Mouse (Mus musculus) embryonic facial prominence, embryonic 13.5 days (tissue): ENCODE data around the gene Ass1. TPM values are rescaled to one million over a fixed set of nuclear protein-coding genes. Genes with fewer than 3 reads are reported as not detected.
A peak's percentile ranks its signal among the peaks of the same experiment; 100 is the strongest.

ENCODE experiments used
- ATAC-seq: fragments of 200-750 bp; cut with Nextera tagmentation; 2 replicates; pipeline ENCODE4 v1.8.0; 2017; ENCODE audit warnings: low read depth; ENCODE audit not compliant: insufficient number of reproducible peaks, insufficient read depth, low FRiP score, low TSS enrichment
- H3K27ac ChIP-seq: fragments of 300-500 bp; sonication (generic); 2 replicates; pipeline ENCODE4 v1.5.1; 2015; ENCODE audit warnings: moderate library complexity, mild to moderate bottlenecking, inconsistent platforms
- H3K27me3 ChIP-seq: fragments of 300-500 bp; sonication (generic); 2 replicates; pipeline ENCODE4 v1.6.1; 2015; ENCODE audit warnings: mild to moderate bottlenecking, inconsistent platforms
- H3K36me3 ChIP-seq: fragments of 300-500 bp; sonication (generic); 2 replicates; pipeline ENCODE4 v1.6.1; 2015; ENCODE audit warnings: mild to moderate bottlenecking, inconsistent platforms
- H3K4me1 ChIP-seq: fragments of 300-500 bp; sonication (generic); 2 replicates; pipeline ENCODE4 v1.6.1; 2015; ENCODE audit warnings: inconsistent platforms
- H3K4me2 ChIP-seq: fragments of 300-500 bp; sonication (generic); 2 replicates; pipeline ENCODE4 v1.6.1; 2015; ENCODE audit warnings: moderate library complexity, mild to moderate bottlenecking, inconsistent platforms
- H3K4me3 ChIP-seq: fragments of 300-500 bp; sonication (generic); 2 replicates; pipeline ENCODE4 v1.5.1; 2015; ENCODE audit warnings: mild to moderate bottlenecking, inconsistent platforms
- H3K9ac ChIP-seq: fragments of 300-500 bp; sonication (generic); 2 replicates; pipeline ENCODE4 v1.6.1; 2015; ENCODE audit warnings: mild to moderate bottlenecking, inconsistent platforms
- H3K9me3 ChIP-seq: fragments of 300-500 bp; sonication (generic); 2 replicates; pipeline ENCODE4 v1.6.1; 2016; ENCODE audit warnings: inconsistent platforms
- WGBS: fragments of 180-500 bp; shearing (Covaris S2); methylation state at CpG from one replicate; pipeline ENCODE4 v1.1.7; 2015; ENCODE audit warnings: mixed read lengths; 5-methylcytosine and 5-hydroxymethylcytosine counted together
- polyA plus RNA-seq: library from polyadenylated mRNA; unstranded; fragments of >200 nt; fragmentation: Nextera tagmentation; extraction: Ambion mirVana; gene quantifications from 2 replicates; pipeline ENCODE4 v1.2.1, GENCODE M21; 2015

Ass1 gene
- polyA plus RNA-seq, 1 experiment from 2014 or later, result 15.3 TPM

- WGBS, result 39% methylated on average over 11 of the region's 11 CpGs
- no peak for ATAC-seq
These were observed 23.2 kb downstream of the Ass1 start for GRCm38 (mm10) chr2:31493243-31493642.

GRCm38 (mm10) chr2:31494315-31494714, 24.3 kb downstream of the Ass1 start:
- H3K4me3 ChIP-seq, result no peak overlapping the region
- ATAC-seq, result no peak
- WGBS, result 58% methylated on average over 5 of the region's 5 CpGs
- H3K27me3 ChIP-seq, result peaks cover 35% of the 10 kb centered on the region
- H3K4me1 ChIP-seq, result peaks cover 29% of the 10 kb centered on the region
- H3K4me2 ChIP-seq, result no peak overlapping the region
- no peaks in the 10 kb centered on the region for H3K36me3 ChIP-seq
- no peak overlapping the region for H3K27ac ChIP-seq
- H3K9me3 ChIP-seq, result no peaks in the 10 kb centered on the region
- H3K9ac ChIP-seq, result no peak overlapping the region

More at GRCm38 (mm10) chr2:31493243-31493642, 23.2 kb downstream of the Ass1 start:
- H3K27ac ChIP-seq, result no peak overlapping the region
- peaks cover 28% of the 10 kb centered on the region for H3K27me3 ChIP-seq
- H3K36me3 ChIP-seq, result no peaks in the 10 kb centered on the region
- H3K4me2 ChIP-seq, result no peak overlapping the region
- no peak overlapping the region for H3K9ac ChIP-seq
- H3K4me1 ChIP-seq, result peaks cover 27% of the 10 kb centered on the region
- H3K4me3 ChIP-seq, result no peak overlapping the region
- no peaks in the 10 kb centered on the region for H3K9me3 ChIP-seq

- Histone ChIP-seq H3K27me3 (peaks cover 42% of the 10 kb centered on the region), H3K36me3 (no peaks in the 10 kb centered on the region), H3K27ac (no peak overlapping the region), H3K9ac (no peak overlapping the region), H3K4me3 (no peak overlapping the region), H3K4me2 (no peak overlapping the region), H3K9me3 (no peaks in the 10 kb centered on the region), H3K4me1 (peaks cover 36% of the 10 kb centered on the region)
- ATAC-seq, result no peak
- 61% methylated on average over 13 of the region's 13 CpGs for WGBS
These were observed 25.1 kb downstream of the Ass1 start for GRCm38 (mm10) chr2:31495046-31495476.

- Histone ChIP-seq H3K4me2 (no peak overlapping the region), H3K4me3 (no peak overlapping the region), H3K9me3 (no peaks in the 10 kb centered on the region), H3K27ac (no peak overlapping the region), H3K4me1 (peaks cover 47% of the 10 kb centered on the region), H3K36me3 (no peaks in the 10 kb centered on the region), H3K27me3 (peaks cover 53% of the 10 kb centered on the region), H3K9ac (no peak overlapping the region)
- WGBS, result 74% methylated on average over 1 of the region's 1 CpGs
- no peak for ATAC-seq
These were observed 26.1 kb downstream of the Ass1 start for GRCm38 (mm10) chr2:31496141-31496540.

DNA sequence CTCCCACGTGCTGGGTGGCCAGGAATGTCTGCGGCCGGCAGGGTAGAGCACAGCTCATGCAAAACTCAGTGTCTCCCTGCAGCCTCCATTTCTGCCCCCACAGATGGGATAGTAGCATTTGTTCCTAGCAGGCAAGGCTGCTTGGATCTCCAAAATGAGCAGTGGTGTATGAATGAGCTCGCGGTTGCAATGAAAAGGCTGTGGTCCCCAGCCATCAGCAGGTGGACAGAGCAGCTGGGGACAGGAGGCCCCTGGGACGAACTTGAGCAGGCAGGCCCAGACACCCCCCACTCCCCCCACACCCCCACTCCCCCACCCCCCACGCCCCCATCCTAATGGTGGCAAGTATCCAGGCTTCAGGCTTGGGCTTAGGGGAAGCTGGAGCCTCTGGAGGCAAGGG, 27.1 kb downstream of the Ass1 start:
- Histone ChIP-seq H3K9me3 (no peaks in the 10 kb centered on the region), H3K9ac (no peak overlapping the region), H3K36me3 (no peaks in the 10 kb centered on the region), H3K4me1 (peaks cover 55% of the 10 kb centered on the region), H3K27me3 (peaks cover 58% of the 10 kb centered on the region), H3K27ac (no peak overlapping the region), H3K4me3 (no peak overlapping the region), H3K4me2 (no peak overlapping the region)
- 55% methylated on average over 6 of the region's 7 CpGs for WGBS
- no peak for ATAC-seq

DNA sequence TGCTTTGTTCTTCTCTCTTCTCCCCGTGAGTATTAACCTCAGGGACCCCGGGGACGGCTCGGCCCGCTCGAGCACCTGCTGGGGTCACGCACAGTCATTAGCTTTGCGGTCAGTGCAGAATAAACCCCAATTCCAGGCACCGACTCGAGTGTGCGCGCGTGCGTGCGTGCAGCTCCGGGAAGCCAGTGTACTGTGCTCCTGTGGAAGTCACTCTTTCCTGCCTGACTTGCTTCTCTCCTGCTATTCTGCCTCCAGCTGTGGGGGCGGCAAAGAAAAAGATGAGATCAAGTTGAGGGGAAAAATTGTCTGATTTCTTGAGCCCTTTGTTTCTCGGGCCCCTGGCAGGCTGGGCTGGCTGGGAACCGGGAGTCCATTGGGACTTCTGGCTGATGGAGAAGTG, 27.6 kb downstream of the Ass1 start:
- no peak overlapping the region for H3K27ac ChIP-seq
- no peak for ATAC-seq
- H3K4me1 ChIP-seq, result peaks cover 60% of the 10 kb centered on the region
- no peaks in the 10 kb centered on the region for H3K9me3 ChIP-seq
- WGBS, result 62% methylated on average over 19 of the region's 19 CpGs
- peaks cover 63% of the 10 kb centered on the region for H3K27me3 ChIP-seq
- H3K9ac ChIP-seq, result no peak overlapping the region
- H3K36me3 ChIP-seq, result no peaks in the 10 kb centered on the region
- H3K4me3 ChIP-seq, result no peak overlapping the region
- H3K4me2 ChIP-seq, result no peak overlapping the region

DNA sequence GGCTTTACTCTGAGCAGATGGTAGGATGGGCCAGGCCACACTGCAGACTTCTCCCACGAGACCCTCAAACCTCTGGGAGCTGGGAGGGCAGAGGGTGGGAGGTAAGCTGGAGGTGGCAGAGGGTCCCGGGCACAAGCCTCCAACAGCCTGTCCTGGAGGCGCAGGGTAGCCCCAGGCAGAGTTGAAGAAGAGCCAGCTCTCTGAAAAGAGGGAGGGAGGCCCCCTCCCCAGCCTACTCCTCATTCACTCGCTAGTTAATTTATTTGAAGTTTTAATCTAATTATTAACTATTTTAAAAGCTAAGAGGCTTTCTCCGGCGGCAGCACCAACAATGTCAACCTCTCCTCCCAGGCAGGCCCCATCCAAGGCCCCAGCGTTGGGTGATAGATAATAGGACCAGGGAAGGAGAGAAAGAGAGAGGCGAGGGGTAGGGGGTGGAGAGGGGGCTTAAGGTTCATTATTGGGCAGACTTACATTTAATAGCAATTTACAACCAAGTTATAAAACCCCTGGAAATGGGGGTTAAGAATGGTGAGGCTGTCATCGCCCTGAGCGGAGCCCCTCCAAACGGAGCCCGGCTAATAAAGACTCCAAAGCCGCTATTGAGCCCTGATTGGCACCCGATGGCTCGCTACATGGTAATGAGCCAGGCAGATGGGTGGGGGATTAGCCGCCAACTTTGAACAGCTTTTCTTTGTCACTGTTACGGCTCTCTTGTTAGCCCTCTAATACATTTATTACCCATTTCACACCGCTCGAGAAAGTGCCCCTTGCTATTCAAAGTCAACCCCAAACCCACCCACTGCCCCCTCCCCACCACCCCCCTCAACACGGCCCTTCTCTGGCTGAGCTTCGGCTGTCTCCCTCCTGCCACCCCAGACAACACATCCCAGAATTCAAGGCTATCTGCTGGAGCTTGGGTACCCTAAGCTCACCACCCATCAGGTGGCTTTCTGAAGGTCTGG, 29.6 kb downstream of the Ass1 start:
- ATAC-seq, result no peak
- peaks cover 53% of the 10 kb centered on the region for H3K4me1 ChIP-seq
- H3K4me2 ChIP-seq, result peak overlapping the region; percentile 22
- H3K36me3 ChIP-seq, result no peaks in the 10 kb centered on the region
- no peak overlapping the region for H3K9ac ChIP-seq
- WGBS, result 36% methylated on average over 21 of the region's 21 CpGs
- H3K4me3 ChIP-seq, result no peak overlapping the region
- peaks cover 68% of the 10 kb centered on the region for H3K27me3 ChIP-seq
- no peak overlapping the region for H3K27ac ChIP-seq
- H3K9me3 ChIP-seq, result no peaks in the 10 kb centered on the region

- Histone ChIP-seq H3K9me3 (no peaks in the 10 kb centered on the region), H3K36me3 (no peaks in the 10 kb centered on the region), H3K27me3 (peaks cover 70% of the 10 kb centered on the region), H3K9ac (no peak overlapping the region), H3K4me2 (peak overlapping the region; percentile 22), H3K27ac (no peak overlapping the region), H3K4me1 (peaks cover 58% of the 10 kb centered on the region), H3K4me3 (no peak overlapping the region)
- no peak for ATAC-seq
- WGBS, result 36% methylated on average over 24 of the region's 24 CpGs
These were observed 30.5 kb downstream of the Ass1 start for GRCm38 (mm10) chr2:31500292-31501204.

GRCm38 (mm10) chr2:31501448-31502130, 31.6 kb downstream of the Ass1 start:
- peaks cover 70% of the 10 kb centered on the region for H3K27me3 ChIP-seq
- ATAC-seq, result no peak
- H3K9ac ChIP-seq, result no peak overlapping the region
- WGBS, result 44% methylated on average over 20 of the region's 20 CpGs
- no peak overlapping the region for H3K4me2 ChIP-seq
- no peak overlapping the region for H3K27ac ChIP-seq
- no peaks in the 10 kb centered on the region for H3K9me3 ChIP-seq
- no peaks in the 10 kb centered on the region for H3K36me3 ChIP-seq
- no peak overlapping the region for H3K4me3 ChIP-seq
- H3K4me1 ChIP-seq, result peaks cover 54% of the 10 kb centered on the region

DNA sequence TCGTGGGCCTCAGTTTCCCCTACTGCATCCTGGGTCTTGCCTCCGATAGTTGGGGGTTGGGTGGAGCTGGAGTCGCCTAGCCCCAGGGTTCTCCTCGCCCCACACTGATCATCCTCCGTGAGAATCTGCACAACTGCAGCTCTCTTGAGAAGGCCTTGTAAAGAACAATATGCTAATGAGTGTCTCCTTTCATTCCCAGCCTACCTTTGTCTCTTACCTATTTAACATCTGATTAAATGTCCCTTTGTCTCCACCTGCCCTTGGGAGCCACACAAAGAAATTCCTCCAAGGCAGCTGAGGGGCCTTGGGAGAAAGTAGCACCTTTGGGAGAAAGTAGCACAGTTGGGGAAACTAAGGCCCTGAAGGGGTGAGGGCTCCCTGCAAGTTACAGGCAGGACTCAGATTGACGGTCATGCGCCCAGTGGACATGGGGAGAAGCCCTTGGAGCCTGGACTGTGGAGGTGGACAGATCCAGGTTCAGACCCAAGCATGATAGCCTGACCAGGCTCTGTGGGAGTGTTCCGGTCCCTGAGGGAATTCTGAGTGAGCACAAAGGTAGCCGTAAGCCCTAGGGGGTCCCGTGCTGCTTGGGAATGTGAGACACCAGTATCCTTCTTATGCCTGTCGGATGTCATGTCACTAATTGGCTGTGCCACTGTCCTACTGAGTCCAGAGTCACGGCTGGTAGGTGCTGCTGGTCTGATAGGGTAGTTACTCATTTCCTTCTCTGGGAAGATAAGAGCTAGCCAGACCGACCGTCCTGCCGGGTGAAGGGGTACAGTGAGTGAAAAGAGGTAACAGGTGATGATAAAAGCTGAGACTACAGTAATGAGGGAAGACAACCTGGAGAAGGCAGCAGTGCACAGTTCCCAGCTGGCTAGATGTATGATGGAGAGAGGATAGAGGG, 32.9 kb downstream of the Ass1 start:
- Histone ChIP-seq H3K4me2 (no peak overlapping the region), H3K9me3 (no peaks in the 10 kb centered on the region), H3K27me3 (peaks cover 63% of the 10 kb centered on the region), H3K27ac (no peak overlapping the region), H3K9ac (no peak overlapping the region), H3K36me3 (no peaks in the 10 kb centered on the region), H3K4me1 (peaks cover 42% of the 10 kb centered on the region), H3K4me3 (no peak overlapping the region)
- 45% methylated on average over 15 of the region's 15 CpGs for WGBS
- ATAC-seq, result no peak
